Mouse (Mus musculus) large intestine, adult 2 months (tissue): Measurements from ENCODE around the gene Dpf1. TPM values are rescaled to one million over a fixed set of nuclear protein-coding genes. Genes with fewer than 3 reads are reported as not detected.

Source experiments
- DNase-seq: peaks from one replicate; pipeline ENCODE4 v3.0.0-alpha.2; 2012; ENCODE audit warnings: low read depth, low spot score
- WGBS: fragments of 180-500 bp; shearing (Covaris S2); methylation state at CpG from one replicate; pipeline ENCODE4 v1.1.7; 2018; 5-methylcytosine and 5-hydroxymethylcytosine counted together
- polyA plus RNA-seq: library from polyadenylated mRNA; depleted of rRNA; stranded (reverse); fragments of >200 nt; gene quantifications from 2 replicates; pipeline ENCODE4 v1.2.3, GENCODE M21; 2012

The Dpf1 gene
- polyA plus RNA-seq, 1 experiment, result 0.55 TPM

DNA sequence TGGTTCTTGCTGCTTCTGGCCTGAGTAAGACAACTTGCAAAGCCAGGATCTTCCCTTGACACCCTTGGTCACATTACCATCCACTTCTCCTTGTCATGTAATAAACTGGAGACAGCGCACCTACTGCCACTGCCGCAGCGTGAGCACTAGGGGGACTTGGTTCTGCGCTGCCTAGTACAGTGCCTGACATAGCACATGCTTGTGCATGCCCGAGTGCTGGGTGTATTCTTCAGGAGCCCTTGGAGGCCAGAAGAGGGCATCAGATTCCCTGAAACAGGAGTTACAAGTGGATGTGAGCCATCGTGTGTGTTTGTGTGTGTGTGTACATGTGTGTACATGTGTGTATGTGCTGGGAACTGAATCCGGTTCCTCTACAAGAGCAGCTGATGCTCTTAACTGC, 16.3 kb upstream of the Dpf1 start:
- no peak for DNase-seq
- 51% methylated on average over 7 of the region's 7 CpGs for WGBS

DNA sequence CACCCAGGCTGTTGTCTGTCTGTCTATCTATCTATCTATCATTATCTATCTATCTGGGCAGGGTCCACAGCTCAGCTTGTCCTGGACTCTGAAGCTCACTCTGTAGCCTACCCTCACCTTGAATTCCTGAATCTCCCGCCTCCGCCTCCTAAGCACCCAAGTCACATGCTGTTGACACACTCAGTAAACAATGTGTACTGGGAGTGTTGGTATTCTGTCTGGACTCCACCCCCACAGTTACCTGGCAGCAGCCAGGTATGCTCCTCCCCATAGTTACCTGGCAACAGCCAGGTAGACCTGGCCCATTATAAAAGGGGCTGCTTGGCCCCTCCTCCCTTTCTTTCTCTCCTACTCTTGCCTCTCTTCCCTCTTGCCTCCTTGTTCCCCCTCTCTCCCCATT, 15.7 kb upstream of the Dpf1 start:
- WGBS, result 35% methylated on average over 2 of the region's 2 CpGs
- DNase-seq, result no peak

DNA sequence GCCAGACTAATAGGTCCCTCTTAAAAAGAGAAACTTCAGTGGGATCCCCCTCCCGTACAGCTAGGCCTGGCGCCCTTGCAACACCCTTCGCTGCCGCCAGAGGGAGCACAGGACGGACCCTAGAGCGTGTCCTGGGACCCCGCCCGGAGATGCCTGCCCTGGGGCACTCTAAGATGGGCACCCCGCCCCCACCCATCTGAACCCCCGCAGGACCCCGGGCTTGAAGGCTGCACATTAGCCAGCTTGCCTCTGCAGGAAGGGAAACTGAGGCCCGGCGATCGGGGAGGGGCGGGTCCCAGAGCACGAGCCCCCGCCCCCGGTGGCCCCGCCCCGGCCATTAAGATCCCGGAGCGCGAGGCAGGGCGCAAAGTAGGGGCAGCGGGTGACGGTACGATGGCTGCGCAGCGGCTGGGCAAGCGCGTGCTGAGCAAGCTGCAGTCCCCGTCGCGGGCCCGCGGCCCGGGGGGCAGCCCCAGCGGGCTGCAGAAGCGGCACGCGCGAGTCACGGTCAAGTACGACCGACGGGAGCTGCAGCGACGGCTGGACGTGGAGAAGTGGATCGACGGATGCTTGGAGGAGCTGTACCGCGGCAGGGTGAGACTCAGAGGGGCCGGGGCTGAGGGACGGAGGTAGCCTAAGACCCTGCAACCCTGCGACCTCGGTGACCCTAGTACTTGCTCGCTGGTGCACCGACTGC, 14.7 kb upstream of the Dpf1 start, which contains the start of gene Ppp1r14a:
Ppp1r14a (plus strand) TSS at position 367 of the 697 bp plus-strand sequence.
- WGBS, result 2% methylated on average over 59 of the region's 59 CpGs
- DNase-seq, result no peak

DNA sequence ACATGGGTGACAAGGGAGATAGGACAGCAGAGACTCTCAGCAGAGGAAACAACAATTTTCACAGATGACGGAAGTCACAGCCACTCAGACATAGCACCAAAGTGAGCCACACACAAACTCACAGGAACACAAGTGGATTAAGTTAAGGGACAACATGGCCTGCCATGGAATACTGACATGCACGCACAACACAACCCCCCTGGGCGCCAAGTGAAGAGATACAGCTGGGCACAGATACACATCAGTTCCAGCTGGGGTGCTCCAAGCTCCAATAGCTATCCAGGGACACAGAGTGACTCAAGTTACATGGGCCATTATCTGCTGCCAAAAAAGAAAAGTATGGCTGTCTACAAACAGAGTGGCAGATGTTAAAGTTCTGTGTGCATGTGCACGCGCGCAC, 13.9 kb upstream of the Dpf1 start:
- DNase-seq, result no peak
- 72% methylated on average over 6 of the region's 6 CpGs for WGBS

- WGBS, result 58% methylated on average over 11 of the region's 11 CpGs
- DNase-seq, result no peak
Observed at GRCm38 (mm10) chr7:29290691-29291485, 12.9 kb upstream of the Dpf1 start.

DNA sequence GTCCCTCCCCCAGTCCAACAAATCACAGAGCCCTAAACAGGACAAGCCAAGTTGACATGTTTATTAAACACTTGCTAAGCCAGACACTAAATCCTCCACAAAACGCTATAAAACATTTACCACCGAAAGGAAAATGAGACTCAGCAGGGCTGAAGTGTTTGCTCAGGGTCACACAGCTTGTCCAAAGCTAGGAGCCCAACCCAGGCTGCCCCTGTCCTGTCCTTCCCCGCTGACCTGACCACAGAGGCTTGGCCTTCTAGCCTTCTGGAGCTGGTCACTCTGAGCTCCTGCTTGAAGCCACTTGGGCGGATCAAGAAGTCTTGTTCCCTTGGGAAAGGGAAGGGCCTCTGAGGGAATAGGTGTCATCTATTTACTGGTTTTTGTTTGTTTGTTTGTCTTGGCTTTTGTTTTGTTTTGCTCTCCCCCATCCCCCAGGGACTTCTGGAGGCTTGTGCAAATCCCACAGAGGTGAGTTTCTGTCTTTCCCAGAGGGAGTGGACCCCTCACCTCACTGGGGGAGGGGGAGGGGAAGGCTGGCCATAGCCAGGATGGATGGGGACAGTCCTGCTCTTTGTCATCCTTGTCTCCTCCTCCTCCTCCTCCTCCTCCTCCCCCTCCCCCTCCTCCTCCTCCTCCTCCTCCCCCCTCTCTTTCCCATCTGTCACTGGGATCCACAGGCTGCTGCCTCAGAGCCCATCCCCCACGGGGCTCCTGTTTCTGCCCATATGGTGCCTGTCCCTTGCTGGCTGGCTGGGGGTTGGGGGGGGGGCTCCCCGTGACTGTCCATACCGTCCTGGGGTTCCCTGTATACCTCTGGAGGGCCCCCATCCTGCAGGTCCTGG, 11.9 kb upstream of the Dpf1 start:
- whole genome bisulfite sequencing, result 38% methylated on average over 7 of the region's 7 CpGs
- no peak for DNase-seq

GRCm38 (mm10) chr7:29292458-29293098, 11.2 kb upstream of the Dpf1 start:
- no peak for DNase-seq
- WGBS, result 57% methylated on average over 8 of the region's 8 CpGs

GRCm38 (mm10) chr7:29293131-29294065, 10.4 kb upstream of the Dpf1 start:
- WGBS, result 56% methylated on average over 19 of the region's 19 CpGs
- no peak for DNase-seq

DNA sequence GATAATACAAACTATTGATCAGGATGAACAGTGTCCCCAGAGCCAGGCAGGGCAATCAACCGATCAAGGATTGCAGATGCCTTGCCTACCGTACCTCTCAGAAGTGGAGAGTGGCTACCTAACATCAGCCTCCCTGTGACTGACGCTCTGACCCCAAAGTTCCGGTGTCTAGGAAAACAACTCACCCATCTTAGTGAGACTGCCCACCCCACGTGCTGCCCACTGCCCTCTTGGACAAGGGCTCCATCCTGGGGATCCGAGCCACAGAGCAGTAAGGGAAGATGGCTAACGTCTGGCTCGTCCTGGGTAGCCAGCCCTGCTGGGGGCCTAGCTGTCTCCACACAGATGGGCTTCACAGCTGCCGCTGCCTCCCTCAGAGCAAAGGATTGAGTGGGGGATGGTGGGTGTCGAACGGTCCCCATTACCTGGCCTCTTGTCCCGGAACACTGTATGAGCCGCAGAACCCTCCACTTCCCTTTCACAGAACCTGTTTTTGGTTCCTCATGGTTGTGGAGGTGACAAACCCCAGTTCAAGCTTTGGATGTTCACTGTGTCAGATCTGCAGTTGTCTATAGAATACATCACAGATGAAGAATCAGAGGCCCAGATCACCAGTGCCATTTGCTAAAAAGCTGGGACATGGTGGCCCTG, 9.5 kb upstream of the Dpf1 start:
- DNase-seq, result no peak
- WGBS, result 85% methylated on average over 13 of the region's 13 CpGs

DNA sequence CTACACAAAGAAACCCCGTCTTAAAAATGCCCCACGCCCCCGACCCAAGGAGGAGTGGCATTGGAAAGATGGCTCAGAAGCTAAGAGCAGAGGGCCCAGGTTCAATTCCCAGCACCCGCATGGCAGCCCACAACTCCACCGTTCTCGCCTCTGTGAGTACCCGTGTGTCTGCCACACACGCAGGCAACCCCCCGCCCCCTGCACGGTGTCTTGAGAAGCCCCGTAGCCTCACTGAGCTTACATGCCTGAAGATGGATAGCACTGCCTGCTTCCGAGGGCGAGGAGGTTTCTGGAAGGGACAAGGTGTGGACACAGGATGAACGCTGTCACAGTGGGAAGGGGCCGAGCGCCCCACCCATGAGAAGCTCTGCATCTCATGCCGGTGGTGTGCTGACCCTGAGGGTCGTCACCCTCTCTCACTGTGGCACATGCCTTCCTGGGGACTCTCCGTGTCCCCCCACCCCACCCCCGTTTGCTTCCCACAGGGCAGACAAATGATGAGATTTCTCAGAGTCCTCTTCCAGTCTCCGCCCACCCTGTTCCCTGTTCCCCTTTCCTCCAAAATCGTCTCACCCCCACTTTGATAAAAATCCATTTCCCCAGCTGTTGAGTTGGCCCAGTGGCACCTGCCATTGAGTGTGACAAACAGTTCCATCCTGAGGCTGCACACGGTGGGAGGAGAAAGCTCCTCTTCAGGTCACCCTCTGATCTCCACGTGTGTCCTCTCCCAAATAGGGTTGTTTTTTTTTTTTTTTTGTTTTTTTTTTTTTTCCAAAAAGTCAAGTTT, 7.7 kb upstream of the Dpf1 start:
- 78% methylated on average over 24 of the region's 24 CpGs for WGBS
- DNase-seq, result no peak

- WGBS, result 9% methylated on average over 10 of the region's 10 CpGs
- DNase-seq, result no peak
Observed at GRCm38 (mm10) chr7:29296998-29297397, 6.8 kb upstream of the Dpf1 start.

DNA sequence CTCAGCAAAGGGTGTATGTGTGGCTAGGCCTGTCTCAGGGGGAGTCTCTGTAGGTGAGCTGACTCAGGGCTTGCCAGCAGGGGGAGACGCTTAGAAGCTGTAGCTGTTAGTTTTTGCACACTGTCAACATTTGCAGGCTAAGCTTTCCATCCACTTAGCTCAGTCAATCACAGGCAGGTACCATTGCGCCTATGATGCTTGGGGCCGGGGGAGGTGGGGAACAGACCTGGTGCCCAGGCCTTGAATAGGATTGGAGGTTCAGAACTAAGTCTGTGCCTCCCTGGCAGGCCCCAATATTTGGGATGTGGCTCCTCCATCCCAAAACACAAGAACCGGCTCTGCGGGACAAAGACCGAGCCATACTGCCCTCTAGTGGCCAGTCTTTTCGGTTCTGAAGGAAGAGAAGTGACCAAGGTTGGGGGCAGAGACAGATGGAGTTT, 2.6 kb upstream of the Dpf1 start:
- no peak for DNase-seq
- WGBS, result 1% methylated on average over 7 of the region's 7 CpGs

DNA sequence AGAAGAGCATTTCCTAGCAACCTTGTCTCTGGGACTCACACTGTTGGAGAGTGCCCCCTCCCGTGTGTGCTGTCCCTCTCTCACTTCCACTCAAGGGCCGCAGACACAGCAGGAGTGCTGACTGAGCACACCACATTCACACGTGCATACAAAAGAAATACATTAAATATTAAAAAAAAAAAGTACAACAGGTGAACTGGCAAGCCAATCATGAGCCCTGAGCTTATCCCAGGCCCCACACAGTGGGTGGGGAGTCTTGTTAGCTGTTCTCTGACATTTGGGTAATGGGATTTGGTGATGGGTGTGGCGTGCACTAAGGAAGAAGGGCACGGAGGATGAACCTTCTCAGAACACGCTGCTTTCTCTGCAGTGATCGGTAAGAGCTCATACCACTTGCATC, 1.1 kb upstream of the Dpf1 start:
- 60% methylated on average over 7 of the region's 7 CpGs for WGBS
- no peak for DNase-seq

DNA sequence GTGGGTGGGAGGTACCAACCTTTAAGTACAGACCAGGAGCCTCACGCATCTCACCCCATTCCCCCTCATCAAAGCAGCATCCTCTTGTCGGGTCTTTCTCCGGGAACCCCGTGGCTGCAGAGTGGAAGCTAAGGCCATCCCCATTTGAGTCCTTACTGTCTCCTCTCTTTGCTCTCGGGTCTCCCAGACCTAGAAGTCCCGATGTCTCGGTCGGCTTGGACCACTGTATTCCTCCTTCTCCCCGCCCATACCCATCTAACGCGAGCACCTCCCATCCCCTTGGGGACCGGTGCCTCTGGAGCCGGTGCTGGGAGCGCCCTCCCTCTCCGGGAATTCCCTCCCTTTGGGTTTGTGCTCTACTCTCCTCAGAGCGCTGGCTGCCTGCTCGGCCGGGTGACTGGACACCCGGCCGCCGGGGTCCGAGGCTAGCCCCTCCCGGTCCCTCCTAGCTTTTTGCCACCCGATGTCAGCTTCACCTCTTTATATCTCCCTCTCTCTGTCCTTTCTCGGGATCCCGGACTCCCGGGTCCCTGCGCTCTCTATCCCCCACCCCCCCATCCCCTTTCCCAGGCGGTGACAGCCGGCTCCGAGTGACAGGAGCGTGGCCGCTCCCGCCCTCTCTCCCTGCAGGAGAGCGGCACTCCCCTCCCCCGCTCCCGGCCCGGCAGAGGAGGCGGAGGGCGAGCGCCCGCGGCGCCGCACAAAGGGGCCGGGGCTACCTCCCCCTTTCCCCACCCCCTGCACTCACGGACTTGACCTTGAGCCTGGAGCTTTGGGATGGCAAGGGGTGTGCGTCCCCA, 912 bp downstream of the Dpf1 start:
- no peak for DNase-seq
- WGBS, result 3% methylated on average over 48 of the region's 48 CpGs

GRCm38 (mm10) chr7:29305263-29305988, 1.7 kb downstream of the Dpf1 start:
- no peak for DNase-seq
- 59% methylated on average over 9 of the region's 9 CpGs for WGBS

DNA sequence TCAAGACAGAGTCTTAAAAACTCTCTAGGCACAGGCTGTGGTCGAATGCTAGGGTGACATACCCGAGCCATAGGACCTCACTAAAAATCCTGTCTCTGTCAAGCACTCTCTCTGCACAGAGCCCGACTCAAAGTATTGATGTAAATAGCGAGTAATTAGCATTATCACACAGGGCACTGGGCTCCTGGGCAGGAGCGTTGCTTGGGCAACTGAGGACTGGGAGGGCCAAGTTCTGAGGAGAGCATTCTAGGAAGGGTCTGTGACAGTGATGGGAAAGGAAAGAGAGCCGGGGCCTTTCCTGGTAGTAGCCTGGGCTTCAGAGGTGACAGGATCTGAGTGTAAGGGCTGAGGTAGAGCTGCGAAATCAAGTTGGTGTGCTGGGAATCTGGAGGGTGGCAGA, 2.4 kb downstream of the Dpf1 start:
- WGBS, result 81% methylated on average over 7 of the region's 7 CpGs
- no peak for DNase-seq
